14 mouse cellular contexts compared by ENCODE assay signal in genomic region chr14:25639979-25640378, GRCm38 (mm10). TPM values are rescaled to one million over a fixed set of nuclear protein-coding genes. Genes with fewer than 3 reads are reported as not detected.
A peak's percentile ranks its signal among the peaks of the same experiment; 100 is the strongest.
DNase-seq lines count a peak whose midpoint lies in the region; ATAC-seq and TF ChIP-seq lines count a peak whose summit lies in the region.
"Had no signal": no experiment of that assay in that cellular context is flagged by ENCODE, and none has a peak within 500 bp of the region (broad histone marks: within the 10 kb centered on the region; RNA-seq: fewer than 3 reads in every experiment).

No protein-coding gene starts in this region.

- H3K27me3 ChIP-seq in heart, embryonic 10.5 days (ENCODE audit: insufficient read depth, poor library complexity, severe bottlenecking), result no peaks in the 10 kb centered on the region
- H3K27me3 ChIP-seq in hindbrain, embryonic 13.5 days, result no peaks in the 10 kb centered on the region
- H3K27me3 ChIP-seq in hindbrain, postnatal 0 days (ENCODE audit: insufficient read depth, low read length), result no peaks in the 10 kb centered on the region
- H3K27me3 ChIP-seq in megakaryocyte, embryonic 14.5 days (replicated peaks), result no peaks in the 10 kb centered on the region
- H3K27me3 ChIP-seq: stomach, embryonic 15.5 days had no signal

- WGBS in heart, embryonic 10.5 days, result 82% methylated on average over 3 of the region's 3 CpGs
- WGBS in hindbrain, embryonic 13.5 days, result 90% methylated on average over 3 of the region's 3 CpGs
- WGBS in hindbrain, postnatal 0 days, result 88% methylated on average over 3 of the region's 3 CpGs

- intact Hi-C loops in heart, postnatal 25 days (cut with DNase I), result no loop called here

- no peak for ATAC-seq in hindbrain, embryonic 13.5 days (ENCODE audit: low FRiP score)
- ATAC-seq in hindbrain, postnatal 0 days, result no peak
- no peak for ATAC-seq in megakaryocyte, adult 5-6 weeks (ENCODE audit: poor library complexity, severe bottlenecking)

- peaks cover 80% of the 10 kb centered on the region for H3K36me3 ChIP-seq in heart, embryonic 10.5 days
- peaks cover 84% of the 10 kb centered on the region for H3K36me3 ChIP-seq in hindbrain, embryonic 13.5 days
- H3K36me3 ChIP-seq in hindbrain, postnatal 0 days (ENCODE audit: insufficient read depth, low read length), result peaks cover 41% of the 10 kb centered on the region
- H3K36me3 ChIP-seq in megakaryocyte, embryonic 14.5 days (replicated peaks; ENCODE audit: low read length), result peaks cover 90% of the 10 kb centered on the region

- DNase-seq in heart, embryonic 10.5 days (ENCODE audit: low spot score), result no peak
- no peak for DNase-seq in heart, postnatal 25 days (ENCODE audit: low spot score)
- DNase-seq in hindbrain, postnatal 0 days (ENCODE audit: low spot score), result no peak
- DNase-seq in fat pad, adult 2 months (ENCODE audit: extremely low read depth, low read depth, low spot score), result peak; percentile 58
- DNase-seq: cerebellum, adult 11 months; gastrocnemius, adult 2 months; kidney, postnatal 4 days; thymus, adult 2 months had no signal

- H3K4me2 ChIP-seq in hindbrain, embryonic 13.5 days, result no peak overlapping the region
- no peak overlapping the region for H3K4me2 ChIP-seq in hindbrain, postnatal 0 days (ENCODE audit: low read depth, low read length)
- H3K4me2 ChIP-seq: stomach, embryonic 15.5 days had no signal

- peak overlapping the region; percentile 80 for H3K27ac ChIP-seq in heart, embryonic 10.5 days
- H3K27ac ChIP-seq in hindbrain, embryonic 13.5 days, result peak overlapping the region; percentile 58; the same call in 1 of the 2 replicates
- H3K27ac ChIP-seq in hindbrain, postnatal 0 days, result no peak overlapping the region
- H3K27ac ChIP-seq: embryonic facial prominence, embryonic 10.5 days; liver, embryonic 14.5 days; stomach, embryonic 15.5 days had no signal

- H3K4me1 ChIP-seq in heart, embryonic 10.5 days, result peaks cover 55% of the 10 kb centered on the region
- peaks cover 57% of the 10 kb centered on the region for H3K4me1 ChIP-seq in hindbrain, embryonic 13.5 days (replicated peaks)
- H3K4me1 ChIP-seq in hindbrain, postnatal 0 days (ENCODE audit: insufficient read depth, low read length), result peaks cover 9% of the 10 kb centered on the region
- peaks cover 100% of the 10 kb centered on the region for H3K4me1 ChIP-seq in megakaryocyte, embryonic 14.5 days
- H3K4me1 ChIP-seq: stomach, embryonic 15.5 days had no signal

- H3K4me3 ChIP-seq in heart, embryonic 10.5 days, result no peak overlapping the region
- no peak overlapping the region for H3K4me3 ChIP-seq in hindbrain, embryonic 13.5 days
- H3K4me3 ChIP-seq in hindbrain, postnatal 0 days (ENCODE audit: low read length), result no peak overlapping the region
- peak overlapping the region; percentile 82 for H3K4me3 ChIP-seq in megakaryocyte, embryonic 14.5 days (replicated peaks)
- H3K4me3 ChIP-seq: embryonic facial prominence, embryonic 10.5 days; gastrocnemius, adult 2 months; stomach, embryonic 15.5 days had no signal

- TF ChIP-seq CTCF in hindbrain, postnatal 0 days (IDR thresholded peaks at IDR 0.05; ENCODE audit: low read depth), result no peak

- no peak overlapping the region for H3K9ac ChIP-seq in hindbrain, embryonic 13.5 days
- no peak overlapping the region for H3K9ac ChIP-seq in hindbrain, postnatal 0 days (replicated peaks; ENCODE audit: low read length)
- H3K9ac ChIP-seq: liver, embryonic 14.5 days; stomach, embryonic 15.5 days had no signal

- no peaks in the 10 kb centered on the region for H3K9me3 ChIP-seq in heart, embryonic 10.5 days
- H3K9me3 ChIP-seq in hindbrain, embryonic 13.5 days, result no peaks in the 10 kb centered on the region
- no peaks in the 10 kb centered on the region for H3K9me3 ChIP-seq in hindbrain, postnatal 0 days (ENCODE audit: low read length)
- no peaks in the 10 kb centered on the region for H3K9me3 ChIP-seq in megakaryocyte, embryonic 14.5 days
- H3K9me3 ChIP-seq: embryonic facial prominence, embryonic 10.5 days; stomach, embryonic 15.5 days had no signal

RNA-seq across cellular contexts. Expression of gene Ppif, which starts 54.0 kb away (rescaled TPM):
- polyA plus RNA-seq in heart, embryonic 10.5 days (2016; fragmentation: Nextera tagmentation; extraction: Ambion mirVana), result 65.7 and 104 TPM in 2 replicates
- total RNA-seq in heart, postnatal 25 days (2021), result 100 to 1,000 TPM; 277 to 296 TPM
- 28.0 and 32.0 TPM in 2 replicates for polyA plus RNA-seq in hindbrain, embryonic 13.5 days (2015; fragmentation: Nextera tagmentation; extraction: Ambion mirVana)
- total RNA-seq in hindbrain, postnatal 0 days (2014; rRNA removed), result 55.3 and 55.4 TPM in 2 replicates
- 46.1 and 46.7 TPM in 2 replicates for polyA plus RNA-seq in hindbrain, postnatal 0 days (2015; fragmentation: Nextera tagmentation; extraction: Ambion mirVana)
- 237 and 451 TPM in 2 replicates for polyA plus RNA-seq in megakaryocyte, embryonic 14.5 days (2012; ENCODE audit: insufficient read depth, low replicate concordance)
- 27.5 and 30.6 TPM in 2 replicates for total RNA-seq in megakaryocyte, adult 5-6 weeks (2015)
- total RNA-seq in megakaryocyte, adult 5-6 weeks (2017), result 6.1 and 9.3 TPM in 2 replicates
